Comparison of ENCODE assay signal across 21 mouse cellular contexts in genomic region chr4:101196407-101196806, GRCm38 (mm10).
A peak's percentile ranks its signal among the peaks of the same experiment; 100 is the strongest.
DNase-seq lines count a peak whose midpoint lies in the region; ATAC-seq and TF ChIP-seq lines count a peak whose summit lies in the region.
"Had no signal": no experiment of that assay in that cellular context is flagged by ENCODE, and none has a peak within 500 bp of the region (broad histone marks: within the 10 kb centered on the region; RNA-seq: fewer than 3 reads in every experiment).

No protein-coding gene starts in this region.

- no peak overlapping the region for H3K9ac ChIP-seq in forebrain, embryonic 14.5 days (ENCODE audit: low read length)
- H3K9ac ChIP-seq: hindbrain, embryonic 14.5 days had no signal

- no peak for ATAC-seq in forebrain, embryonic 14.5 days
- ATAC-seq: Patski had no signal

- H3K36me3 ChIP-seq in forebrain, embryonic 14.5 days (ENCODE audit: control insufficient read depth, insufficient read depth, low read length) = no peaks in the 10 kb centered on the region
- H3K36me3 ChIP-seq: forebrain, embryonic 10.5 days had no signal

- H3K9me3 ChIP-seq in forebrain, embryonic 14.5 days (replicated peaks; ENCODE audit: control insufficient read depth, low read length) = no peaks in the 10 kb centered on the region
- H3K9me3 ChIP-seq: embryonic facial prominence, embryonic 10.5 days; forebrain, embryonic 10.5 days; limb, embryonic 10.5 days had no signal

- no peak for DNase-seq in layer of hippocampus, adult 2 months (ENCODE audit: low spot score in 2 of 2)
- DNase-seq in layer of hippocampus, adult 9-11 months = no peak
- peak; percentile 25 for DNase-seq in Muller cell, postnatal 12 days (ENCODE audit: inconsistent ontology term)
- DNase-seq in adrenal gland, postnatal 36 days = peak; percentile 48 to 57
- no peak for DNase-seq in heart, postnatal 36 days
- no peak for DNase-seq in forebrain, embryonic 14.5 days (ENCODE audit: low spot score)
- DNase-seq in spleen, postnatal 14 days (ENCODE audit: low spot score in 2 of 2) = no peak
- DNase-seq: cerebellum, adult 9-11 months; heart, postnatal 4 days; kidney, adult 8-10 months; kidney, postnatal 10 days; liver; lung, adult 18-20 months; lung, postnatal 14 days had no signal

- 86% methylated on average over 2 of the region's 2 CpGs for WGBS in forebrain, embryonic 14.5 days

- intact Hi-C loops in heart, postnatal 36 days (cut with DNase I) = no loop called here

- H3K4me2 ChIP-seq in forebrain, embryonic 14.5 days (ENCODE audit: low read length) = no peak overlapping the region
- H3K4me2 ChIP-seq: hindbrain, embryonic 14.5 days; midbrain, embryonic 11.5 days had no signal

- H3K27ac ChIP-seq in layer of hippocampus, adult 2 months = peak overlapping the region; percentile 75; the same call in 1 of the 2 replicates
- H3K27ac ChIP-seq in forebrain, embryonic 14.5 days (ENCODE audit: low read depth, low read length) = no peak overlapping the region
- H3K27ac ChIP-seq: embryonic facial prominence, embryonic 10.5 days; forebrain, embryonic 10.5 days; hindbrain, embryonic 14.5 days; limb, embryonic 10.5 days; stomach, postnatal 0 days had no signal

- no peak for TF ChIP-seq CTCF in layer of hippocampus, adult 2 months (conservative IDR thresholded peaks at IDR 0.05)

- no peaks in the 10 kb centered on the region for H3K27me3 ChIP-seq in forebrain, embryonic 14.5 days (replicated peaks; ENCODE audit: control insufficient read depth, insufficient read depth, low read length)
- H3K27me3 ChIP-seq: Patski had no signal

- H3K4me1 ChIP-seq in forebrain, embryonic 14.5 days (ENCODE audit: control insufficient read depth, insufficient read depth, low read length) = peaks cover 4% of the 10 kb centered on the region; the same call in 1 of the 2 replicates
- H3K4me1 ChIP-seq: forebrain, embryonic 10.5 days; limb, embryonic 10.5 days had no signal

- no peak overlapping the region for H3K4me3 ChIP-seq in layer of hippocampus, adult 2 months
- H3K4me3 ChIP-seq in forebrain, embryonic 14.5 days (ENCODE audit: low read depth, low read length) = no peak overlapping the region
- H3K4me3 ChIP-seq: embryonic facial prominence, embryonic 10.5 days; forebrain, embryonic 10.5 days; limb, embryonic 10.5 days had no signal

Comparison
In these comparisons a context has a peak if more than half of its experiments do, and no peak if none do; other contexts are left out.
1. DNase-seq: peak in Muller cell, postnatal 12 days (single experiment) and adrenal gland, postnatal 36 days (2 of 2); none in layer of hippocampus, adult 2 months (0 of 2), layer of hippocampus, adult 9-11 months (single experiment), heart, postnatal 36 days (0 of 2), forebrain, embryonic 14.5 days (single experiment) and spleen, postnatal 14 days (0 of 2).